Mouse (Mus musculus): ENCODE measurements around the gene Plekha8. TPM values are rescaled to one million over a fixed set of nuclear protein-coding genes. Genes with fewer than 3 reads are reported as not detected.

The Plekha8 gene
- polyA plus RNA-seq, 1 experiment = 6.5 TPM

- no peak for DNase-seq
- no peaks in the 10 kb centered on the region for H3K27me3 ChIP-seq (replicated peaks; ENCODE audit: control insufficient read depth, insufficient read depth, low read length)
- H3K36me3 ChIP-seq (ENCODE audit: control insufficient read depth, insufficient read depth, low read length) = peaks cover 2% of the 10 kb centered on the region
- TF ChIP-seq CTCF (conservative IDR thresholded peaks at IDR 0.05; ENCODE audit: insufficient read depth, insufficient read length, low read depth, low read length) (no peak), POLR2A (IDR thresholded peaks at IDR 0.05; ENCODE audit: low read depth, low read length) (no peak)
- H3K4me3 ChIP-seq (ENCODE audit: insufficient read depth, low read depth, low read length) = no peak overlapping the region
- peaks cover 3% of the 10 kb centered on the region; the same call in 1 of the 2 replicates for H3K4me1 ChIP-seq (ENCODE audit: control insufficient read depth, insufficient read depth, low read length)
- no peak overlapping the region for H3K27ac ChIP-seq (ENCODE audit: insufficient read depth, low read depth, low read length)
- 70% methylated on average over 8 of the region's 8 CpGs for WGBS
Observed at GRCm38 (mm10) chr6:54586911-54587310, 8.0 kb upstream of the Plekha8 start.

- 76% methylated on average over 4 of the region's 4 CpGs for WGBS
- H3K27ac ChIP-seq (ENCODE audit: insufficient read depth, low read depth, low read length) = no peak overlapping the region
- H3K4me3 ChIP-seq (ENCODE audit: insufficient read depth, low read depth, low read length) = no peak overlapping the region
- TF ChIP-seq POLR2A (IDR thresholded peaks at IDR 0.05; ENCODE audit: low read depth, low read length) = no peak
- TF ChIP-seq CTCF (conservative IDR thresholded peaks at IDR 0.05; ENCODE audit: insufficient read depth, insufficient read length, low read depth, low read length) = no peak
- DNase-seq = no peak
- no peaks in the 10 kb centered on the region; the same call in 1 of the 2 replicates for H3K36me3 ChIP-seq (ENCODE audit: control insufficient read depth, insufficient read depth, low read length)
- H3K27me3 ChIP-seq (replicated peaks; ENCODE audit: control insufficient read depth, insufficient read depth, low read length) = no peaks in the 10 kb centered on the region
- peaks cover 3% of the 10 kb centered on the region; the same call in 1 of the 2 replicates for H3K4me1 ChIP-seq (ENCODE audit: control insufficient read depth, insufficient read depth, low read length)
Observed at GRCm38 (mm10) chr6:54587683-54588082, 7.2 kb upstream of the Plekha8 start.

DNA sequence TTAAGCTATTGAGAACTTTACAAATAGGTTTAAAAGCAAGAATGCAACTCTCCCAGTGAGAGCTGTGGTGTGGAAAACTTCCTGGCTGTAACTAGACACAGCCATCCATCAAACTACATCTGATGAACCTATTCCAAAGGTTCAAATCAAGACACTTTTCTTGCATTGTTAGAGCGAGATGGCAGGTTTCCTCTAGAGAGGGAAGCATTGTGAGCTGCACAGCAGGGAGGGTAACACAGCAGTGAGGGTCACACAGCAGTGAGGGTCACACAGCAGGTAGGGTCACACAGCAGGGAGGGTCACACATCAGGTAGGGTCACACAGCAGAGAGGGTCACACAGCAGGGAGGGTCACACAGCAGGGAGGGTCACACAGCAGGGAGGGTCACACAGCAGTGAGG lies 6.7 kb upstream of the Plekha8 start:
- Histone ChIP-seq H3K36me3 (ENCODE audit: control insufficient read depth, insufficient read depth, low read length) (no peaks in the 10 kb centered on the region; the same call in 1 of the 2 replicates), H3K27me3 (replicated peaks; ENCODE audit: control insufficient read depth, insufficient read depth, low read length) (no peaks in the 10 kb centered on the region), H3K4me3 (ENCODE audit: insufficient read depth, low read depth, low read length) (no peak overlapping the region), H3K4me1 (ENCODE audit: control insufficient read depth, insufficient read depth, low read length) (peaks cover 3% of the 10 kb centered on the region; the same call in 1 of the 2 replicates), H3K27ac (ENCODE audit: insufficient read depth, low read depth, low read length) (no peak overlapping the region)
- DNase-seq = no peak
- TF ChIP-seq POLR2A (IDR thresholded peaks at IDR 0.05; ENCODE audit: low read depth, low read length) = no peak
- TF ChIP-seq CTCF (conservative IDR thresholded peaks at IDR 0.05; ENCODE audit: insufficient read depth, insufficient read length, low read depth, low read length) = no peak
- WGBS = 53% methylated on average over 1 of the region's 1 CpGs

DNA sequence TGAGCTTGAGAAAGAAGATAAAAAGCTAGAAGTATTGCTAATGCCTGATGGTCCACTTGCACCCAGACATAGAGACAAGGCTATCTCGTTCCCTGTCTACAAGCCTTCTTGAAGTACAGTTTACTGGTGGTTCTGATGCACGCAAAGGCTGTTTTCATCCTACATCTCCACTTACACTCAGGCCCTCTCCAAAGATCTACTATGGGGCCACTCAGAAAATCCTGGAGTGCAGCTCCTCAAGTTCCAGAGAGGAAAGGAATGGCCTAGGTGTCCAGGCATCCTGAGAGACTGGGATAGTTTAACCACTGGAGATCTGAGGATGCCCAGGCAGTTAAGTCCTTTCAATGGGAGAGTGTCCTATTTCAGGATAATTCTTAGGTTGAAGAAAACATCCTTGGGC lies 4.2 kb upstream of the Plekha8 start:
- Histone ChIP-seq H3K36me3 (ENCODE audit: control insufficient read depth, insufficient read depth, low read length) (no peaks in the 10 kb centered on the region), H3K27me3 (replicated peaks; ENCODE audit: control insufficient read depth, insufficient read depth, low read length) (no peaks in the 10 kb centered on the region), H3K4me3 (ENCODE audit: insufficient read depth, low read depth, low read length) (no peak overlapping the region), H3K27ac (ENCODE audit: insufficient read depth, low read depth, low read length) (no peak overlapping the region), H3K4me1 (ENCODE audit: control insufficient read depth, insufficient read depth, low read length) (peaks cover 3% of the 10 kb centered on the region; the same call in 1 of the 2 replicates)
- no peak for DNase-seq
- TF ChIP-seq CTCF (conservative IDR thresholded peaks at IDR 0.05; ENCODE audit: insufficient read depth, insufficient read length, low read depth, low read length) (no peak), POLR2A (IDR thresholded peaks at IDR 0.05; ENCODE audit: low read depth, low read length) (no peak)
- WGBS = 97% methylated on average over 2 of the region's 2 CpGs

DNA sequence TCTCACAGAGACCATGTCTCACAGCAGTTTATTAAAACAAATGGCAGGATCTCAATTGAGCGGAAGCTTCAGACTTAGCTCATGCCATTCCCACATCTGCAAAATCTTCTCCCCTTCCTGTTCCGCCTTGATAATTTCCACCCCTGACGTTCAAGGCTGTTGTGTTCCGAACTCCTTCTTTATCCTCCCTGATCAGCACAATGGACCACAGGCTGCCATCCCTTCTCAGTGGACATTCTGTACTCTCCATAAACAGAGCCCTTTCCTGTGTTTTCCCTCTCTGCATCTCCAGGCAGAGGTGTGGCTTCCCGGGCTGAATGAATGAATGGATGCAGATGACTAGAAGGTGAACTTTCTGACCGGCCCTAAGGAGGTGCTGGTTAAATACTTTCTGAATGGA lies 3.1 kb upstream of the Plekha8 start:
- no peak for TF ChIP-seq CTCF (conservative IDR thresholded peaks at IDR 0.05; ENCODE audit: insufficient read depth, insufficient read length, low read depth, low read length)
- no peak for TF ChIP-seq POLR2A (IDR thresholded peaks at IDR 0.05; ENCODE audit: low read depth, low read length)
- 31% methylated on average over 6 of the region's 6 CpGs for WGBS
- no peak overlapping the region for H3K27ac ChIP-seq (ENCODE audit: insufficient read depth, low read depth, low read length)
- H3K4me3 ChIP-seq (ENCODE audit: insufficient read depth, low read depth, low read length) = no peak overlapping the region
- no peak for DNase-seq
- no peaks in the 10 kb centered on the region for H3K27me3 ChIP-seq (replicated peaks; ENCODE audit: control insufficient read depth, insufficient read depth, low read length)
- no peaks in the 10 kb centered on the region for H3K36me3 ChIP-seq (ENCODE audit: control insufficient read depth, insufficient read depth, low read length)
- peaks cover 3% of the 10 kb centered on the region; the same call in 1 of the 2 replicates for H3K4me1 ChIP-seq (ENCODE audit: control insufficient read depth, insufficient read depth, low read length)

DNA sequence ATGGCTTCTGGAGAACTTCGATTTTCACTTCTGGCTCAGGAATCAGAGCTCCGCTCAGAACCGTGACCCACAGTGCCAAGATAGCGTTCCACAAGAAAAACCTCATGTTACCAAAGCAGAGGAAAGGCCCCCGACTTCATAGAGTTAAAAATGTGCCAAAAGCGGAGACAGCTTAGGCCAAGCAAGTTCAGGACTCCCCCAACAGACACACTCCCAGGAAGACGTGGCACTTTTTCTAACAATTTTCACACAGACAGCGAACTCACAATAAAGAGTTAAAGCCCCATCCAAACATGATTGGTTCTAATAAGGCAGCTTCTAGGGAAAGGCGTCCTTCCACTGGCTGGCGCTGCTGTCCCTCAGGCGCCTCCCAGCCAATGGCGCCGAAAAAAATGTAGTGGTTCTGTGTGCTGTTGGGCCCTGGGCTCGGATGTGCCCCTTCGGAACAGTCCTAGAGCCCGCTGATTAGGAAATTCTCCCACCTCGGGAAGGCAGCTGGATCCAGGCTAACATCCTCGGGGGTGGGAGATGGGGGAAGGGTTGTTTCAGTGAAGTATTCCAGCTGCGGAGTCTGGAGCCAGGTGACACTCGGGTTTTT lies 1.9 kb upstream of the Plekha8 start:
- Histone ChIP-seq H3K27me3 (replicated peaks; ENCODE audit: control insufficient read depth, insufficient read depth, low read length) (no peaks in the 10 kb centered on the region), H3K4me1 (ENCODE audit: control insufficient read depth, insufficient read depth, low read length) (peaks cover 3% of the 10 kb centered on the region; the same call in 1 of the 2 replicates), H3K27ac (ENCODE audit: insufficient read depth, low read depth, low read length) (peak overlapping the region; percentile 87), H3K36me3 (ENCODE audit: control insufficient read depth, insufficient read depth, low read length) (no peaks in the 10 kb centered on the region), H3K4me3 (ENCODE audit: insufficient read depth, low read depth, low read length) (peak overlapping the region; percentile 94)
- TF ChIP-seq CTCF (conservative IDR thresholded peaks at IDR 0.05; ENCODE audit: insufficient read depth, insufficient read length, low read depth, low read length) (no peak), POLR2A (IDR thresholded peaks at IDR 0.05; ENCODE audit: low read depth, low read length) (no peak)
- DNase-seq = peak; percentile 98
- under 1% methylated on average over 20 of the region's 20 CpGs for WGBS

- peak overlapping the region; percentile 81 for H3K27ac ChIP-seq (ENCODE audit: insufficient read depth, low read depth, low read length)
Observed at GRCm38 (mm10) chr6:54593766-54594468, 994 bp upstream of the Plekha8 start.

More at GRCm38 (mm10) chr6:54593766-54594468, 994 bp upstream of the Plekha8 start:
- 17% methylated on average over 8 of the region's 8 CpGs for WGBS
- DNase-seq = peak; percentile 87
- Histone ChIP-seq H3K36me3 (ENCODE audit: control insufficient read depth, insufficient read depth, low read length) (no peaks in the 10 kb centered on the region), H3K4me3 (ENCODE audit: insufficient read depth, low read depth, low read length) (no peak overlapping the region), H3K27me3 (replicated peaks; ENCODE audit: control insufficient read depth, insufficient read depth, low read length) (no peaks in the 10 kb centered on the region), H3K4me1 (ENCODE audit: control insufficient read depth, insufficient read depth, low read length) (peaks cover 8% of the 10 kb centered on the region; the same call in 1 of the 2 replicates)
- no peak for TF ChIP-seq POLR2A (IDR thresholded peaks at IDR 0.05; ENCODE audit: low read depth, low read length)
- TF ChIP-seq CTCF (conservative IDR thresholded peaks at IDR 0.05; ENCODE audit: insufficient read depth, insufficient read length, low read depth, low read length) = no peak
